Mouse (Mus musculus) myocyte (in vitro differentiated cells): Measurements from ENCODE around the gene Slc40a1.

Source experiments
- MAX ChIP-seq: IDR thresholded peaks from one replicate; pipeline ENCODE4 v1.6.1; 2011; ENCODE audit warnings: low read depth, mild to moderate bottlenecking, control low read depth
- POLR2A ChIP-seq: IDR thresholded peaks from one replicate; pipeline ENCODE4 v1.6.1; 2011; ENCODE audit warnings: low read depth, mild to moderate bottlenecking, control low read depth, moderate library complexity; ENCODE audit not compliant: insufficient read length
- TCF12 ChIP-seq: IDR thresholded peaks from one replicate; pipeline ENCODE4 v1.6.1; 2011; ENCODE audit warnings: mild to moderate bottlenecking, control low read depth; ENCODE audit not compliant: poor library complexity, insufficient read depth, severe bottlenecking
- USF1 ChIP-seq: IDR thresholded peaks from one replicate; pipeline ENCODE4 v1.6.1; 2011; ENCODE audit warnings: low read depth, mild to moderate bottlenecking, control low read depth, moderate library complexity

DNA sequence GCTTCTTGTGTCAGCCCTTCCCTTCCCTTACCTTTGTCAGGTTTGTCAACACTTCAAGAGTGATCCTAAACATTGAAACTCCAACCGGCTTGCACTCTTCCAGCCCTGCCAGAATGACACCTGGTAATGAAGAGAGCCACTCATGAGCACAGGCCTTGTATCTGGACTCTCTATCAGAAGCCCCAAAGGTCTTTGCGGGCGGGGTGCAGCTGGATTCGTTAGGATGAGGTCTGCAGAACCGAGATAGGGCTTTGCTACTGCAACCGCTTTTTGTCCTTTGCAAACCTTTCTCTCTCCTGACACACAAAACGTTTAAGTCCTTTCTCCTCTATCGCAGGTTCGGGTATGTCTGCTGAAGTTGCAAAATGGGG, at the start of gene Slc40a1:
- TF ChIP-seq POLR2A = no peak
- no peak for TF ChIP-seq TCF12
- TF ChIP-seq USF1 = no peak
- no peak for TF ChIP-seq MAX
